Mouse (Mus musculus) cerebellum, adult 2 months (tissue): ENCODE data around the gene Mapkapk5.

Experiments used
- CTCF ChIP-seq: fragments of 200-500 bp; IDR thresholded peaks from 2 replicates; pipeline ENCODE4 v1.5.1; 2011; ENCODE audit warnings: low read depth, mild to moderate bottlenecking, control low read depth, low read length, moderate library complexity, borderline replicate concordance; ENCODE audit not compliant: insufficient read depth
- POLR2A ChIP-seq: fragments of 200-500 bp; IDR thresholded peaks from 2 replicates; pipeline ENCODE4 v1.6.1; 2011; ENCODE audit warnings: low read length, control low read depth, borderline replicate concordance; ENCODE audit not compliant: insufficient read depth

DNA sequence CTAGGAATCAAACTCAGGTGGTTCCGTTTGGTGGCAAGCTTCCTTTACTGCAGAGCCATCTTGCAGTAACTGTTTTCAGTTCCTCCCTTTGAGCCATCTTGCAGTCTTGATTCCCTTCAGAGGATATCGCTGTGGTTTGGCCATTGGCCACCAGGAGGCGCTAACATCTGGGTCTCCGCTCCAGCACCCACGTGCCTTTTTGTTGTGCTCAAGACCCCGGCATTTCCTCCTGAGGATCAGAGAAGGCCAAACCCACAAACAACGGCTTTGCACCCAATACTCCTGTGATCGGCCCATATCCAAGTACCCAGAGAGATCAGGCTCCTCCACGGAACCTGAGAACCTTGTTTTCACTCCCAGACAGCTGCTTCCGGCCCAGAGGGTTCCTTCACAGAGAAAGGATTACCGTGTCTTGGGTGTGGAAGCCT lies 18.8 kb upstream of the Mapkapk5 start:
- peak; percentile 54 for TF ChIP-seq CTCF
- no peak for TF ChIP-seq POLR2A
